Mouse (Mus musculus): ENCODE data around the gene Cep250.
A peak's percentile ranks its signal among the peaks of the same experiment; 100 is the strongest.

Gene Cep250

GRCm38 (mm10) chr2:155973348-155973747 is 17.1 kb downstream of the Cep250 start:
- no peak for DNase-seq (ENCODE audit: low spot score)

DNA sequence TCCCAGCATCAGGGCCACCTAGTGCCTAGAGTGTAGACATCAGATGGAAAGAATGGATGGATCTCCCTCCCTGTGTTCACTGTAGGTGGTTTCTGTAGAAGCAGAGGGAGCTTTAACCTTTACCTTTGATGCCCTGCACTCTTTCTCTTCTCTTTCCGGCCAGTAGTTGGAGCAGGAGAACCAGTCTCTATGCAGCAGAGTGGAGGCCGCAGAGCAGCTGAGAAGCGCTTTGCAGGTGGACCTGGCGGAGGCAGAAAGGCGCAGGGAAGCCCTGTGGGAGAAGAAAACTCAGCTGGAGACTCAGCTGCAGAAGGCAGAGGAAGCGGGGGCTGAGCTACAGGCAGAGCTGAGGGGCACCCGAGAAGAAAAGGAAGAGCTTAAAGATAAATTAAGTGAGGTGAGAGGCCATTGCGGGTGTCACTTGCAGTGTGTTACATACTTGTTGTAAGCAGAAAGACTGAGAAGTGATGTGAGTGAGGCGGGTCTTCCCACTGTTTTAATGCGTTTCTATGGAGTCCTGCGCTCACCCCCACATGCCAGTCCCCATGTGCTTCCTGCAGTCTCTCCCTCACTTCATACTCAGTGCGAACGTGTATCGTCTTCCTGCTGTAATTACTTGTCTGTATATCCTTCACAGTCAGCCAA is 18.0 kb downstream of the Cep250 start:
- DNase-seq (ENCODE audit: low spot score) = no peak

- no peak for DNase-seq (ENCODE audit: low spot score)
These were observed 23.2 kb downstream of the Cep250 start for GRCm38 (mm10) chr2:155979328-155979991.

GRCm38 (mm10) chr2:155985776-155986175 is 29.5 kb downstream of the Cep250 start:
- DNase-seq (ENCODE audit: low spot score) = no peak

DNA sequence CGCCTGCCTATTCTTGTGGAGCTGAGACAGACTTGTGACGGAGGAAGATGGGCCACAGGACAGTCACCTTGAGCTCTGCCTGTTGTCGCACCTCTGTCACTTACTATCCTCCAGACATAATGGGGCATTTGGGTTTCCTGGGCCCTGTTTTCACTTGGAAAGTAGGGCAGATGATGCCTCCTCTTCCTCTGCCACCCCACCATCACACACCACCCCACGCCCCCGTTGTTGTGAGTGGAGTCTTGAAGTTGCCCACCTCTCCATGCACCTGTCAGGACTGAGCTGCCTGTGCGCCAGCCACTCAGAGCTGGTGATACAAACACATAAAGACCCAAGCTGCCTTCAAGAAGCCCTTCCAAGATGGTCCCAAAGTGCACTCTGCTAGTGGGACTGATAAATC is 30.9 kb downstream of the Cep250 start:
- DNase-seq (ENCODE audit: low spot score) = no peak

DNA sequence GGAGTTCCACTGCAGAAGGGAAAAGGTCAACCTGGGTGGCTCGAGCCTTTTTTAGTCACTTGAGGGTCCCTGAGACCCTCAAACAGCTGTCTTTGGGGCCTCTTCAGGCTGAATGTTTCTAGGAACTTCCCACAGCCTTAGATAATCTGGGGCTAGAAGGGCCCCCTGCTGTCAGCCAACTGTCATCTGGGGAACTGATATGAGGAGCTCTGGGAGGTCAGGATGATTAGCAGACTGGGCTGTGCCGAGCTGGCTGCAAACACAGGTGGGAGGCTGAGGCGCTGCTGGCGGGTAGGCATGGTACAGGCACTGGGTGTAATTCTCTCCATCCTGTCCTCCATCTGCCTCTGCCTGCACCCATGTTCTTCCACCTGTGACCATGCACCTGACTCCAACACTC is 32.8 kb downstream of the Cep250 start:
- DNase-seq (ENCODE audit: low spot score) = peak; percentile 42

GRCm38 (mm10) chr2:155991151-155991550 is 34.9 kb downstream of the Cep250 start:
- no peak for DNase-seq (ENCODE audit: low spot score)

DNA sequence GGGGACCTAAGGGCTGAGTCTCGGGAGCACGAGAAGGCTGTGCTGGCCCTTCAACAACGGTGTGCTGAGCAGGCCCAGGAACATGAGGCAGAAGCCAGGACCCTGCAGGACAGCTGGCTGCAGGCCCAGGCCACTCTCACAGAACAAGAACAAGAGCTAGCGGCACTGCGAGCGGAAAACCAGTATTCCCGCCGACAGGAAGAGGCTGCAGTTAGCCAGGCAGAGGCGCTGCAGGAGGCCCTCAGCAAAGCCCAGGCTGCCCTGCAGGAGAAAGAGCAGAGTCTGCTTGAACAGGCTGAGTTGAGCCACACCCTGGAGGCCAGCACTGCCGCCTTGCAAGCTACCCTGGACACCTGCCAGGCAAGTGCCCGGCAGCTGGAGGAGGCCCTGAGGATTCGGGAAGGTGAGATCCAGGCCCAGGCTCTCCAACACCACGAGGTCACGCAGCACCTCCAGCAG is 35.6 kb downstream of the Cep250 start:
- no peak for DNase-seq (ENCODE audit: low spot score)

- no peak for DNase-seq (ENCODE audit: low spot score)
These were observed 49.1 kb downstream of the Cep250 start for GRCm38 (mm10) chr2:156005393-156005792.

DNA sequence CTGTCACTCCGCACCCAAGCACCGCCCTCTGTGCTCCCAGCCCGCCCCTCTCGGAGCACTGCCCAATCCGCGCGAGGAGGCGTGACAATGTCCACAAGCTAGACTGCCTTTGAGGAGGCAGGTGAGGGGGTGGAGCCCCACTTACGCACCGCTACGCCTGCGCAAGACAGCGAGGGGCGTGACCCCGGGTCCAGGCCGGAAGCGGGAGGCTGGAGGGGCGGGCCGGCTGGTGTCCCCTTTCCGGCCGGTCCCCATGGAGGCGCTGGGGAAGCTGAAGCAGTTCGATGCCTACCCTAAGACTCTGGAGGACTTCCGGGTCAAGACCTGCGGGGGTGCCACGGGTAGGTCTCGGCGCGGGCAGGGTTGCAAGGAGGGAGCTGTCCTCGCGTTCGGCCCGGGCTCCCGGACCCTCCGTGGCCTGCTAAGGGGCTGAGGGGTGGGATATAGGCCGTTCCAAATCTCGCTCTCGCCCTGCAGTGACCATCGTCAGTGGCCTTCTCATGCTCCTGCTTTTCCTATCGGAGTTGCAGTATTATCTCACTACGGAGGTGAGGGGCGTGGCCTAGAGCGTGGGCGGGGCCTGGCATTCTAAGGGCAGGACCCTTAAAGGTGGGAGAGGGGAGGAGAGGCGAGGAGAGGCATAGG is 51.8 kb downstream of the Cep250 start, which contains the start of the genes 6430550D23Rik and Ergic3:
TSS of gene 6430550D23Rik (minus strand) at position 90 of the 645 bp plus-strand sequence.
TSS of gene Ergic3 (plus strand) at position 158 of the 645 bp plus-strand sequence.
- peak; percentile 98 for DNase-seq (ENCODE audit: low spot score)

GRCm38 (mm10) chr2:156018106-156018505 is 61.8 kb downstream of the Cep250 start:
- no peak for DNase-seq (ENCODE audit: low spot score)

GRCm38 (mm10) chr2:156021219-156021618 is 65.0 kb downstream of the Cep250 start:
- no peak for DNase-seq (ENCODE audit: low spot score)

DNA sequence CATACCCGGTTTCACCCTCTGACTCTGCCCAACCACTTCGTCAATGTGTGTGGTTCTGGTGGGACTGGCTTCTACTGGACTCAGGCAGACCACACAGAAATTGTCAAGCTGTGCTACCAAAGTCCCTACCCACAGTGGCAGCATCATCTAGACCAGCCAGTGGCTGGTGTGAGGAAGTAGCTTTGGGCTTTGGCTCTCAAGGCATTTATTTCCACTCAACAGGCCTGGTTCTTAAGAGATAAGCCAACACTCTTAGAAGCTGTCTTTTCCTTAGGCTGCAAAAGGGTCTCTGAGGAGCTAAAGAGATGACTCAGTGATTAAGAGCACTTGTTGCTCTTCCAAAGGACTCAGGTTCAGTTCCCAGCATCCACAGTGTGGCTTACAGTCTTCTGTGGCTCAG is 65.5 kb downstream of the Cep250 start:
- no peak for DNase-seq (ENCODE audit: low spot score)

DNA sequence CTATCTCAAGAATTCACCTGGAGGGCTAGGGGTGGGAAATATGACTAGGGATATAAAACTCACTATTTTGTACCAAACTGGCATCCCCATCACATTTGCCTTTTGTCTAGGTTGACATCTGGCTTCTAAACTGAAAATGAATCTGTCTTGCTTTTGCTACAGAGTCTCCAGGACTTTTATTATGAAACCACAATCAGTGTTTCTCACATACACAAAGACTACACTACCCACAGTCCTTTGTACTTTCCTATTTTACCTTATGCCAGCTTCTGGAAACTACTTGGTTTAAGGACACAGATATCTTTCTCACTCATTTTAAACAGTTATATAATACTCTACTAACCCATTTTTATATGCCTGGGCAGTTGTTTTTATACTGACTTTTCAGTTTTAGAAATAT is 69.2 kb downstream of the Cep250 start:
- no peak for DNase-seq (ENCODE audit: low spot score)

- DNase-seq (ENCODE audit: low spot score) = no peak
These were observed 83.1 kb downstream of the Cep250 start for GRCm38 (mm10) chr2:156039390-156039789.

- DNase-seq (ENCODE audit: low spot score) = no peak
These were observed 86.6 kb downstream of the Cep250 start for GRCm38 (mm10) chr2:156042903-156043302.

- DNase-seq (ENCODE audit: low spot score) = peak; percentile 16
These were observed 91.7 kb downstream of the Cep250 start for GRCm38 (mm10) chr2:156047929-156048328.
